Mouse (Mus musculus): Measurements from ENCODE around the gene Hist1h4a. TPM values are rescaled to one million over a fixed set of nuclear protein-coding genes. Genes with fewer than 3 reads are reported as not detected.

The Hist1h4a gene
- polyA plus RNA-seq, 2 experiments, result 0.84 to 16.1 TPM

DNA sequence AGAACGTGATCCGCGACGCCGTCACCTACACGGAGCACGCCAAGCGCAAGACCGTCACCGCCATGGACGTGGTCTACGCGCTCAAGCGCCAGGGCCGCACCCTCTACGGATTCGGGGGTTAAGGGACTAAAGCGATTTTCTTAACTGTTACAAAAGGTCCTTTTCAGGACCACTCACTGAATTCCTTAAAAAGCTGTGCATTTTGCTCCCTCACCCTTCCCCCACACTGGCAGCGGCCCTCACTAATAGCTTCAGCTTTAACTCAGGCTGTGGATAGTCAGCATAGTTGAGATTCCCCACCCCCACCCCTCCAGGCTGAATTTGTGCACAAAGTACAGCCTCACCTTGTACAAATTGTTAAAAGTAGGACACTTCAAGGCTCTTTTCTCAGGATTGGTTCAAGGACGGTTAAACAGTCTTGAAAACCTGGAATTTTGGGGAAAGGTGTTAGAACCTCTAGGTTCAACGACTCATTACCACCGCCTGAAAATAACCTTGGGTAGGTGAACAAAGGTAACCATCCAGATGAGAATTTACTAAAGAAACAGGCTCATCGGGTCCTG lies 3.7 kb downstream of the Hist1h4a start:
- DNase-seq (ENCODE audit: low spot score) (peak; percentile 57), ATAC-seq (ENCODE audit: low FRiP score, low read depth) (peak; percentile 12)
- Histone ChIP-seq H3K4me2 (replicated peaks; ENCODE audit: low read depth, low read length, severe bottlenecking) (peak overlapping the region; percentile 82), H3K36me3 (ENCODE audit: control insufficient read depth, insufficient read depth, low read length) (no peaks in the 10 kb centered on the region), H3K27me3 (ENCODE audit: control insufficient read depth, insufficient read depth, low read length) (no peaks in the 10 kb centered on the region), H3K27ac (replicated peaks; ENCODE audit: low read depth, low read length) (peak overlapping the region; percentile 93), H3K4me1 (ENCODE audit: control insufficient read depth, insufficient read depth, low read length) (peaks cover 16% of the 10 kb centered on the region), H3K9ac (ENCODE audit: low read depth, low read length, severe bottlenecking) (peak overlapping the region; percentile 56), H3K9me3 (ENCODE audit: control insufficient read depth, low read length) (no peaks in the 10 kb centered on the region), H3K4me3 (replicated peaks; ENCODE audit: low read length) (peak overlapping the region; percentile 40)
- TF ChIP-seq POLR2A (IDR thresholded peaks at IDR 0.05; ENCODE audit: borderline replicate concordance, extremely low read depth, insufficient read depth, insufficient read length), result 0 out of 2 replicates have a peak, but pooled peaks have one; percentile 2
- WGBS, result 2% methylated on average over 15 of the region's 23 CpGs

DNA sequence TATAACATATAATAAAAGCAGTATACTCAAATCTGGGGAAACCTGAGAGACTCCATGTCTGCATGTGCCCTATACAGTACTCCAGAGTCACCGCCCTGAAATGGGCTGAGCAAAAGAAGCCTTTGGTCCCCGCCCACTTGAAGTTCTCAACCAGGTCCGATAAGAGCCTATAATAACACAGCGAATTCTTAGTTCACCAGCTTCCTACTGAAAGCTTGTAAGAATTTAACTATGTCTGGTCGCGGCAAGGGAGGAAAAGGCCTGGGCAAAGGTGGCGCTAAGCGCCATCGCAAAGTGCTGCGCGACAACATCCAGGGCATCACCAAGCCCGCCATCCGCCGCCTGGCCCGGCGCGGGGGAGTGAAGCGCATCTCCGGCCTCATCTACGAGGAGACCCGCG lies 4.2 kb downstream of the Hist1h4a start, which contains the start of gene Hist1h4b:
Hist1h4b (plus strand) TSS at position 224 of the 400 bp plus-strand sequence.
- peak within 1 kb of the TSS; percentile 40 for H3K4me3 ChIP-seq (replicated peaks; ENCODE audit: low read length)
- peak within 1 kb of the TSS; percentile 56 for H3K9ac ChIP-seq (ENCODE audit: low read depth, low read length, severe bottlenecking)
- H3K4me1 ChIP-seq (ENCODE audit: control insufficient read depth, insufficient read depth, low read length), result peaks cover 16% of the 10 kb centered on the region
- H3K9me3 ChIP-seq (ENCODE audit: control insufficient read depth, low read length), result no peaks in the 10 kb centered on the region
- peak within 1 kb of the TSS; percentile 82 for H3K4me2 ChIP-seq (replicated peaks; ENCODE audit: low read depth, low read length, severe bottlenecking)
- no peaks in the 10 kb centered on the region for H3K27me3 ChIP-seq (ENCODE audit: control insufficient read depth, insufficient read depth, low read length)
- H3K27ac ChIP-seq (replicated peaks; ENCODE audit: low read depth, low read length), result peak within 1 kb of the TSS; percentile 93
- ATAC-seq (ENCODE audit: low FRiP score, low read depth), result peak; percentile 72
- WGBS, result under 1% methylated on average over 15 of the region's 22 CpGs
- peak; percentile 100 for DNase-seq (ENCODE audit: low spot score)
- TF ChIP-seq POLR2A (IDR thresholded peaks at IDR 0.05; ENCODE audit: borderline replicate concordance, extremely low read depth, insufficient read depth, insufficient read length), result peak; percentile 70; the same call in 1 of the 2 replicates
- H3K36me3 ChIP-seq (ENCODE audit: control insufficient read depth, insufficient read depth, low read length), result no peaks in the 10 kb centered on the region

DNA sequence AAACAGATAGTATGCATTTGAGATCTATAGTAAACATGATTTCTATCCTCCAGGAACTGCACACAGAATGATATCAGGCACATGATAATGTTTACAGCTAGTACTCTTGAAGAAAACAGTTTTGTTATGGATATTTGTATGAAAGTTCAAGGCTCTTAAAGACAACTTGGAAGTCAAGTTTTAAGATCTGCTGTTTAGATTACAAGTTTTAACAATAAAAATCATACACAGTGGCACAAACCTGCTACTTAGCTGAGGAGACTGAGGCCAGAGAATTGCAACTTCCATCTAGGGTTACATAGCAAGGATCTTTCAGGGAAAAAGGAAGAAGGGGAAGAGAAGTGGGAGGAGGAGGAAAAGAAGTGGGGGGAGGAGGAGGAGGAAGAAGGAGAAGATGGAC lies 6.0 kb downstream of the Hist1h4a start:
- Histone ChIP-seq H3K27me3 (ENCODE audit: control insufficient read depth, insufficient read depth, low read length) (no peaks in the 10 kb centered on the region), H3K4me1 (ENCODE audit: control insufficient read depth, insufficient read depth, low read length) (peaks cover 10% of the 10 kb centered on the region), H3K27ac (replicated peaks; ENCODE audit: low read depth, low read length) (no peak overlapping the region), H3K9me3 (ENCODE audit: control insufficient read depth, low read length) (no peaks in the 10 kb centered on the region), H3K4me2 (replicated peaks; ENCODE audit: low read depth, low read length, severe bottlenecking) (no peak overlapping the region), H3K9ac (ENCODE audit: low read depth, low read length, severe bottlenecking) (no peak overlapping the region), H3K36me3 (ENCODE audit: control insufficient read depth, insufficient read depth, low read length) (no peaks in the 10 kb centered on the region), H3K4me3 (replicated peaks; ENCODE audit: low read length) (no peak overlapping the region)
- ATAC-seq (ENCODE audit: low FRiP score, low read depth) (no peak), DNase-seq (ENCODE audit: low spot score) (no peak)
- TF ChIP-seq POLR2A (IDR thresholded peaks at IDR 0.05; ENCODE audit: borderline replicate concordance, extremely low read depth, insufficient read depth, insufficient read length), result no peak

DNA sequence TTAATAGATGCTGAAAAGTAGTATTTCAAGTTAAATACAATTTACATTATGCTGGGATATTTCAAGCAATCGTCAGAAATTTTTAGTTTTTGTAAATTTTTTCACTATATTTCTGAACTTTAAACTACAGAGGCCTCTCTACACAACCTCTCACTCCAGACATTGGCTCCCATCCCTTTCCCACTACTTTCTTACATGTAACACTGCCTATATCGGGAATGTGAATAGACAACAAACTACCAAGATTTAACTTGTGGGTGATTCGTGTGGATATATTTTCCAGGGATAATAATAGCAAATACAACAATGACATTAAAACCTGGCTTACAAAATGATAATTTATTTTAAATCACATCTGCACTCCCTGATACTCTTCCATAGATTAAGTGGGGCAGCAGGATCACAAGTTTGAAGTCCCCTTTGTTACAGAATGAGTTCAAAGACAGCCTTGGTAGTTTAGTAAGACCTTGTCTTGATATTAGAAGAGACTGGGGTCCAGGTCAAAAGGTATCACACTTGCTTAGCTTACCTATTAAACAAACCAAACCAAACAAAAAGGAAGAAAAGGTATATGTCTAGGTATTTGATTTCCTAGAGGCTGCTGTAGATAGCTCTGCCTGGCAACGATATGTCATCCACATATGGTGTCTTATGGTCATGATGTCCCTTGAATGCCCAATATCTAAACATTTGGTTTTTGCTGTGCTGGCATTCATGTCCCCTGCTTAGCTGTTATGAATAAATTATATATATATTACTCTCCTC lies 7.5 kb downstream of the Hist1h4a start:
- Histone ChIP-seq H3K9ac (ENCODE audit: low read depth, low read length, severe bottlenecking) (peak overlapping the region; percentile 55; the same call in 1 of the 2 replicates), H3K36me3 (ENCODE audit: control insufficient read depth, insufficient read depth, low read length) (no peaks in the 10 kb centered on the region), H3K4me2 (replicated peaks; ENCODE audit: low read depth, low read length, severe bottlenecking) (peak overlapping the region; percentile 18; the same call in 1 of the 2 replicates), H3K27ac (replicated peaks; ENCODE audit: low read depth, low read length) (peak overlapping the region; percentile 81), H3K27me3 (ENCODE audit: control insufficient read depth, insufficient read depth, low read length) (no peaks in the 10 kb centered on the region), H3K4me1 (ENCODE audit: control insufficient read depth, insufficient read depth, low read length) (peaks cover 7% of the 10 kb centered on the region), H3K9me3 (ENCODE audit: control insufficient read depth, low read length) (no peaks in the 10 kb centered on the region), H3K4me3 (replicated peaks; ENCODE audit: low read length) (peak overlapping the region; percentile 34; the same call in 1 of the 2 replicates)
- 55% methylated on average over 4 of the region's 4 CpGs for WGBS
- TF ChIP-seq POLR2A (IDR thresholded peaks at IDR 0.05; ENCODE audit: borderline replicate concordance, extremely low read depth, insufficient read depth, insufficient read length), result no peak
- ATAC-seq (ENCODE audit: low FRiP score, low read depth), result no peak
- no peak for DNase-seq (ENCODE audit: low spot score)

DNA sequence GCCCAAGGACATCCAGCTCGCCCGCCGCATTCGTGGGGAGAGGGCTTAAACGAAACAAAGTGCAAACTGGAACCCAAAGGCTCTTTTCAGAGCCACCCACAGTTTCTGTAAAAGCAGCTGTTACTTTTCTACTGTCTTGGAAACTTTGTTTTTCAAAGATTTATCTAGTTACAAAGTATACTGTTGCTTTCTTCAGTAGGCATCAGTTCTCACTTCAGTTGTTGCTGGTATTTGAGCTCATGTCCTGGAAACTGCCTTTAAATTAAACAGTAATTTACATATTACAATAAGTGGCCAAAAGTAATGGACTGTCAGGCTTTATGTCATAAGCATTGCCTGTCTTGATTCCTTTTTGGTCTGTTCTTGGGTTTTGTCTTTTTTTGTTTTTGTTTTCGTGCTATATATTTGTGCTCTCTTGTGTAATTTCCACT lies 8.3 kb downstream of the Hist1h4a start:
- TF ChIP-seq POLR2A (IDR thresholded peaks at IDR 0.05; ENCODE audit: borderline replicate concordance, extremely low read depth, insufficient read depth, insufficient read length), result no peak
- Histone ChIP-seq H3K27ac (replicated peaks; ENCODE audit: low read depth, low read length) (peak overlapping the region; percentile 81), H3K4me1 (ENCODE audit: control insufficient read depth, insufficient read depth, low read length) (peaks cover 9% of the 10 kb centered on the region), H3K27me3 (ENCODE audit: control insufficient read depth, insufficient read depth, low read length) (no peaks in the 10 kb centered on the region), H3K4me2 (replicated peaks; ENCODE audit: low read depth, low read length, severe bottlenecking) (peak overlapping the region; percentile 48), H3K9me3 (ENCODE audit: control insufficient read depth, low read length) (no peaks in the 10 kb centered on the region), H3K4me3 (replicated peaks; ENCODE audit: low read length) (peak overlapping the region; percentile 34), H3K9ac (ENCODE audit: low read depth, low read length, severe bottlenecking) (peak overlapping the region; percentile 55), H3K36me3 (ENCODE audit: control insufficient read depth, insufficient read depth, low read length) (no peaks in the 10 kb centered on the region)
- 2% methylated on average over 6 of the region's 6 CpGs for WGBS
- ATAC-seq (ENCODE audit: low FRiP score, low read depth) (no peak), DNase-seq (ENCODE audit: low spot score) (no peak)

Measured in limb, embryonic 14.5 days (tissue).